Mouse (Mus musculus): ENCODE data around the gene Tpo.

DNA sequence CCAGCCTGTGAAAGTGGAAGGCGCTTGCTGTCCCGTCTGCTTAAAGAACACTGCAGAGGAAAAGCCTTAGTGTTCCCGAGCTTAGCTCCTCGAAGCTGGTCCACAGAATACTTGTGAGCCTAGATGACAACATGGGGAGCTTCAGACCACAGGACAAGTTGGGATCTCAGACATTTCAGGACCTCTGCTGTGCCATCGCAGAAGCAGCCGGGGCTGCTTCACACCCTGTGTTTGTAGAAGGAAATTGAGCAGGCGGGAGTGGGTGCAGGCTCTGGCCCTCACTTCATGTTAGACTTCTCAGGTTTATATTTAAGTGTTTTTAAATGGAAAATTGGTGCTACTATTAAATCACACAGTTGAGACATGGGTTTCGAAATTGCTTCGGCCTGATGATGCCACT, 116.9 kb downstream of the Tpo start:
- TF ChIP-seq CTCF (IDR thresholded peaks at IDR 0.05; ENCODE audit: borderline replicate concordance, insufficient read depth, low read length), result no peak
- TF ChIP-seq POLR2A (IDR thresholded peaks at IDR 0.05; ENCODE audit: low read depth, low read length), result no peak

Data from embryonic fibroblast, embryonic 13.5 days (primary cell).